Comparison of ENCODE assay signal across 1 mouse cellular context in the genomic region with DNA sequence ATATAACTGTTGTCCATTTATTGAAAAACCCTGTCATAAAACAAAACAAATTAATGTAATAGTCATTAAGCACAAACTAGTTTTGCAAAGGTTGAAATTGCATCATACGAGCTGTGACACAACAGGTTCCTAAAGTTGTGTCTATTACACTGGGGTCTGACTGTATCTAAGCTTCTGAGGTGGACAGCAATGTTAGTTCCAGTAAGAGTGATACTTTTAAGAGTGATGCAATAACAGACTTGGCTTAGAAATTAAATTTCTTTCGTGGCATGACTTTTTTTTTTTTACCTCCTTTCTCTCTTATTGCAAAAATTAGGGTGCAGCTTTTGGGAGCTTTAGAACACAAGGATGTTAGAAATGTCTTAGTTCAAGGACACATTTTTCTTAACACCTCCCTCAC.
A peak's percentile ranks its signal among the peaks of the same experiment; 100 is the strongest.
TF ChIP-seq lines count a peak whose summit lies in the region.

No protein-coding gene starts in this region.

TF ChIP-seq in MEL, 35 proteins besides CTCF, POLR2A, EP300 and RAD21 (continued from another document):
- no peak for TF ChIP-seq USF2 (IDR thresholded peaks at IDR 0.05; ENCODE audit: borderline replicate concordance in 1 of 2, insufficient read depth in 1 of 2, low read depth in 1 of 2, low read length in 2 of 2)
- TF ChIP-seq GATA1 (IDR thresholded peaks at IDR 0.05; ENCODE audit: low read depth, low read length), result no peak
- TF ChIP-seq TAL1 (IDR thresholded peaks at IDR 0.05; ENCODE audit: low read length), result no peak
- peak; percentile 66; the same call in 1 of the 2 replicates for TF ChIP-seq ZNF384 (IDR thresholded peaks at IDR 0.05; ENCODE audit: low read depth, low read length)
- no peak for TF ChIP-seq RCOR1 (IDR thresholded peaks at IDR 0.05; ENCODE audit: low read depth, low read length)
- no peak for TF ChIP-seq GABPA (IDR thresholded peaks at IDR 0.05; ENCODE audit: low read depth, low read length)
- no peak for TF ChIP-seq MAX (IDR thresholded peaks at IDR 0.05; ENCODE audit: low read length)
- no peak for TF ChIP-seq MXI1 (IDR thresholded peaks at IDR 0.05; ENCODE audit: low read depth, low read length)
- TF ChIP-seq POLR2AphosphoS2 (IDR thresholded peaks at IDR 0.05; ENCODE audit: low read length), result no peak
- TF ChIP-seq SIN3A (IDR thresholded peaks at IDR 0.05; ENCODE audit: low read length), result no peak
